Mouse (Mus musculus): Measurements from ENCODE around the gene Spats2. TPM values are rescaled to one million over a fixed set of nuclear protein-coding genes. Genes with fewer than 3 reads are reported as not detected.

Gene Spats2
- total RNA-seq, 2 experiments from 2014 or later = 34.8 to 35.6 TPM

GRCm38 (mm10) chr15:99217630-99218029, 91.9 kb downstream of the Spats2 start:
- intact Hi-C loops (cut with DNase I) = no loop called here
- no peak for DNase-seq (ENCODE audit: extremely low spot score in 1 of 2, low spot score in 2 of 2)
- H3K27ac ChIP-seq = no peak overlapping the region

GRCm38 (mm10) chr15:99221315-99221952, 95.7 kb downstream of the Spats2 start:
- intact Hi-C loops (cut with DNase I) = no loop called here
- no peak for TF ChIP-seq CTCF (IDR thresholded peaks at IDR 0.05)
- no peak for DNase-seq (ENCODE audit: extremely low spot score in 1 of 2, low spot score in 2 of 2)
- Histone ChIP-seq H3K27ac (peak overlapping the region; percentile 64), H3K4me3 (no peak overlapping the region)

More at GRCm38 (mm10) chr15:99217630-99218029, 91.9 kb downstream of the Spats2 start:
- TF ChIP-seq CTCF (IDR thresholded peaks at IDR 0.05) = no peak
- H3K4me3 ChIP-seq = no peak overlapping the region

GRCm38 (mm10) chr15:99222794-99223584, 97.3 kb downstream of the Spats2 start:
- DNase-seq (ENCODE audit: extremely low spot score in 1 of 2, low spot score in 2 of 2) = no peak
- intact Hi-C loops (cut with DNase I) = no loop called here
- Histone ChIP-seq H3K4me3 (peak overlapping the region; percentile 64), H3K27ac (peak overlapping the region; percentile 86)
- TF ChIP-seq CTCF (IDR thresholded peaks at IDR 0.05) = no peak

- intact Hi-C loops (cut with DNase I) = no loop called here
- no peak for TF ChIP-seq CTCF (IDR thresholded peaks at IDR 0.05)
- DNase-seq (ENCODE audit: extremely low spot score in 1 of 2, low spot score in 2 of 2) = peak; percentile 76 to 80
- Histone ChIP-seq H3K27ac (peak overlapping the region; percentile 86), H3K4me3 (peak overlapping the region; percentile 64)
Measured at GRCm38 (mm10) chr15:99223585-99224207, 98.0 kb downstream of the Spats2 start.

- Histone ChIP-seq H3K27ac (peak within 1 kb of the TSS; percentile 86), H3K4me3 (peak within 1 kb of the TSS; percentile 64)
- no peak; the same call in 1 of the 2 replicates for TF ChIP-seq CTCF (IDR thresholded peaks at IDR 0.05)
- peak; percentile 79 for DNase-seq (ENCODE audit: extremely low spot score in 1 of 2, low spot score in 2 of 2)
- intact Hi-C loops (cut with DNase I) = no loop called here
Measured at GRCm38 (mm10) chr15:99224208-99224911, 98.6 kb downstream of the Spats2 start, which contains the start of gene Kcnh3. Gene Kcnh3 (plus strand): TSS chr15:99224861.

GRCm38 (mm10) chr15:99225081-99225810, 99.5 kb downstream of the Spats2 start:
- intact Hi-C loops (cut with DNase I) = loop anchor here (1.0 kb wide), 1 partner anchor 24 kb away; no protein-coding TSS in a partner anchor
- H3K4me3 ChIP-seq = peak overlapping the region; percentile 64
- TF ChIP-seq CTCF (IDR thresholded peaks at IDR 0.05) = no peak
- peak; percentile 56 to 60 for DNase-seq (ENCODE audit: extremely low spot score in 1 of 2, low spot score in 2 of 2)
- peak overlapping the region; percentile 86 for H3K27ac ChIP-seq

- H3K4me3 ChIP-seq = peak overlapping the region; percentile 64
- no peak for TF ChIP-seq CTCF (IDR thresholded peaks at IDR 0.05)
- no peak for DNase-seq (ENCODE audit: extremely low spot score in 1 of 2, low spot score in 2 of 2)
- intact Hi-C loops (cut with DNase I) = no loop called here
- H3K27ac ChIP-seq = peak overlapping the region; percentile 86
Measured at GRCm38 (mm10) chr15:99226090-99226489, 100.4 kb downstream of the Spats2 start.

- peak in 1 of 2 experiments; percentile 32 for DNase-seq (ENCODE audit: extremely low spot score in 1 of 2, low spot score in 2 of 2)
- TF ChIP-seq CTCF (IDR thresholded peaks at IDR 0.05) = no peak
- no peak overlapping the region for H3K27ac ChIP-seq
- intact Hi-C loops (cut with DNase I) = no loop called here
- H3K4me3 ChIP-seq = no peak overlapping the region
Measured at GRCm38 (mm10) chr15:99231998-99232397, 106.3 kb downstream of the Spats2 start.

GRCm38 (mm10) chr15:99233719-99234118, 108.0 kb downstream of the Spats2 start:
- Histone ChIP-seq H3K4me3 (no peak overlapping the region), H3K27ac (no peak overlapping the region)
- no peak for TF ChIP-seq CTCF (IDR thresholded peaks at IDR 0.05)
- no peak for DNase-seq (ENCODE audit: extremely low spot score in 1 of 2, low spot score in 2 of 2)
- intact Hi-C loops (cut with DNase I) = no loop called here

GRCm38 (mm10) chr15:99234326-99235010, 108.8 kb downstream of the Spats2 start:
- DNase-seq (ENCODE audit: extremely low spot score in 1 of 2, low spot score in 2 of 2) = no peak
- no peak for TF ChIP-seq CTCF (IDR thresholded peaks at IDR 0.05)
- intact Hi-C loops (cut with DNase I) = no loop called here
- no peak overlapping the region for H3K27ac ChIP-seq
- no peak overlapping the region for H3K4me3 ChIP-seq

Measured in left cerebral cortex, adult 2 months (tissue).